Mouse (Mus musculus) left cerebral cortex, adult 2 months (tissue): Measurements from ENCODE around the gene Tuba1b. TPM values are rescaled to one million over a fixed set of nuclear protein-coding genes. Genes with fewer than 3 reads are reported as not detected.

Source experiments
- DNase-seq, 2 experiments: peaks; one replicate each; pipeline ENCODE4 v3.0.0; 2021 to 2022; ENCODE audit warnings: low spot score in 2 of 2, mixed read lengths in 1 of 2; ENCODE audit errors: extremely low spot score in 1 of 2
- H3K27ac ChIP-seq: fragments of 200-600 bp; 2 replicates; pipeline ENCODE4 v1.8.1; 2022
- H3K4me3 ChIP-seq: fragments of 200-600 bp; 2 replicates; pipeline ENCODE4 v1.8.1; 2022
- CTCF ChIP-seq: fragments of 200-600 bp; IDR thresholded peaks from 2 replicates; pipeline ENCODE4 v1.8.1; 2022; ENCODE audit warnings: antibody characterized with exemption, mild to moderate bottlenecking, moderate library complexity
- intact Hi-C: fragments of 180-260 bp; cut with DNase I; formaldehyde crosslinking; loops from one replicate; pipeline ENCODE4 v1.15.1; 2025
- total RNA-seq, 2 experiments: library from RNA; stranded (reverse); gene quantifications; 2 replicates each; pipeline ENCODE4 v1.2.3; 2021

Gene Tuba1b
- total RNA-seq, 2 experiments from 2014 or later: 509 to 550 TPM

DNA sequence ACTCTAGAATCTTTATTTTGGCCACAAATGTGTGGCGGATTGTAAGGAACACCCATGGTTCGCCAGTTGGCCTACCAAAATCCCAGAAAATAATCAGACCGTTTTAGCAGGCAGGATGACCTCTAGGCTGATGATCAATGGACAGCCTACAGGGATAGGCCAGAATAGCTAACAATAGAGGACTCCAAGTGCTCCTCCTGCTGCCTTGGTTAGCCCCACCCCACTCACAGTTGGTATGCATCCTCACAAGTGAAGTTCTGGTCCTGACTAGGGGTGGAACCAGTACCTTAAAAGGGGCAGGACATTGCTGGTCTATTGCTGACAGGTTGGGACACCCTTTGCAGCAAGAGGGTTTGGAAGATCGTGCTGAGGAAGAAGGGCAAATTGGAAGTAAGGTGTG lies 41.3 kb downstream of the Tuba1b start:
- no peak overlapping the region for H3K4me3 ChIP-seq
- intact Hi-C loops: loop anchor here (10.0 kb wide), 1 partner anchor 312 kb away; no protein-coding TSS in a partner anchor
- no peak for DNase-seq
- no peak for TF ChIP-seq CTCF
- H3K27ac ChIP-seq: no peak overlapping the region

DNA sequence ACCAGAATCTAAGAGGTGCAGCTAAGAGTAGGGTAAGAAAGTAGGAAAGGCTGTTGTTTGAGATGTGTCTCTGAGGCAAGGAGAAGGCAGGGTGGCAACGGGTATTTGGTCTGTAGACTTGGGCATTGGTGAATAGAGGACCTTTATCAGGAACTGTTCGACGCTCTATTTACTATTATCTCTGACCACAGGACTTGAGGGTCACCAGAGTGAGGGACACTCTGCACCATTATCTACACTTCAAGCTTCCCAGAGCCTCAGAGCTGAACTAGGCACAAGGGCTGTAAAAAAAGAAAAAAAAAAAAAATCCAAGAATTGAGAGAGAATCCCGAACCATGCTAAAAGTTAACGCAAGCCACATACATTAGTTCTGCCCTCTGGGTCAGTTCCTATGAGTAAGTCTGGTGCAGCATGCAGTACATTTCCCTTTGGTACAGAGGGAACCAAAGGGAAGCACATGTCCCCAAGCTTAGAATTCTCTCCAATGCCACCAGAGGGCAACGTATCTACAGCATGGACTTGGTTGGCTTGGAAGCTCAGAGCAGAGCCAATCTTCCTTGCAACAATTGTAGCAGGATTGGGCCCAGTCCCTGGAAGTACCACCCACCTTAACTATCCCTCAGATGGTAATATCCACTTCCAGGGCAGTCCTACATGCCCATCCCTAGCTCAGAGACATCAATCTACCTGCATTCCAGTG lies 42.3 kb downstream of the Tuba1b start:
- intact Hi-C loops: loop anchor here (1.0 to 10.0 kb wide), 3 partner anchors 36 to 313 kb away; no protein-coding TSS in a partner anchor
- no peak overlapping the region for H3K4me3 ChIP-seq
- peak; percentile 38 to 61 for DNase-seq
- TF ChIP-seq CTCF: peak; percentile 89
- H3K27ac ChIP-seq: no peak overlapping the region

DNA sequence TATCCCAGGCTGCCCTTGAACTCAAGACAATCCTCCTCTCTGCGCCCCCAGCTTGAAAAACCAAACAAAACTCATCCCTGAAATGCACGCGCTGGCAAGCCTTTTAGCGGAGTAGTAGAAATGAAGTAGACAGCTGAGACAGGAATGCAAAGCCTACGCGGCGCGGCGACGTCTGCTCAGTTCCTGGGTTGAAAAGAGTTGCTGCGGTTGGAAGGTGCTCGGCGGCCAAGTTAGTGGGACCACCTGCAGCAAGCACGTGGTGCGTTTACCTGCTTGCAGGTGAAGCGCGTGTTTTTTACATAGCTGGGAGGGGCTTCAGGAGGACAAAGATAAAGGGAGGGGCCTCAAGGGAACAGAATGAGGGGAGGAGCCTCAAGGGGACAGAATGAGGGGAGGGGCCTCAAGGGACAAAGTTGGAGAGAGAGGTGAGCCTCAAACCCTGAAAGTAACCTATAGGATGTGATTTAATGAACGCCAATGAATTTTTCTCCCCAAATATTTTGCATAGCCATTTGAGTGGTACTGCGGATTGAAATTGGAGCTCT lies 43.1 kb downstream of the Tuba1b start:
- no peak overlapping the region for H3K27ac ChIP-seq
- no peak for DNase-seq
- no peak overlapping the region for H3K4me3 ChIP-seq
- TF ChIP-seq CTCF: no peak
- intact Hi-C loops: loop anchor here (10.0 kb wide), 1 partner anchor 314 kb away; no protein-coding TSS in a partner anchor

- Histone ChIP-seq H3K27ac (no peak overlapping the region), H3K4me3 (no peak overlapping the region)
- TF ChIP-seq CTCF: no peak
- intact Hi-C loops: no loop called here
- no peak for DNase-seq
Observed at GRCm38 (mm10) chr15:98887526-98887925, 46.8 kb downstream of the Tuba1b start.

DNA sequence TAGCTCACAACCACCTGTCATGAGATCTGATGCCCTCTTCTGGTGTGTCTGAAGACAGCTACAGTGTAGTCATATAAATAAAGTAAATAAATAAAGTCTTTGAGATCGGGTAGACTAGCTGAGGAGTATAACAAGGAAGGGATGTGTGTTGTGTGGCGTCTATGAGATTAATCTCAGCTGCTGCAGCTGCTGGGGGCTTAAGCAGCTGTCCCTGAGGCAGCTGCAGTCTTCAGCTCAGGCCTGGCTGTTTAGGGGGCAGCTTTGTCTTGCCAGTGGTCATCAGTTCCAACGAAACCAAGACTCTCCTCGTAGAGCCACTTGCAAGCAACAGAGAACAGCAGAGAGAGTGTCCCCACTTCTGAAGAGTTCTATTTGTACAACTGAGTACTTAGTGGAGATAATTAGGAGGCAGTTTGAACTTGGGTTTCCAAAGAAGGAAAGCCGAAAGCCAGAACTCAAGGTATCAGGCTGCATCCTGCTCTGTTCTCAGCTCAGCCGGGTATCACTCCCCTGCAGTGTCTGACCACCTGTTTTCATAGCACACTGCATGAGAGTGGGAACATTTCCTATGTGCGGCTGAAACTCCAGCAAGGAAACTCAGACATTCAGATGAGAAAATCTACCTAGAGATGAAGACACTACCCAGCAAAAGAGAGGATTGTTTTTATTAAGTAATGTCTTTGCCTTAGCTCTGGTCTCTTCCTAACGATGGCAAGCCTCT lies 47.5 kb downstream of the Tuba1b start:
- DNase-seq: no peak
- no peak; the same call in 1 of the 2 replicates for TF ChIP-seq CTCF

GRCm38 (mm10) chr15:98884106-98884505 lies 50.3 kb downstream of the Tuba1b start:
- intact Hi-C loops: loop anchor here (5.0 kb wide), 1 partner anchor 33 kb away; the partner anchor contains the start of gene Lmbr1l
- Histone ChIP-seq H3K27ac (no peak overlapping the region), H3K4me3 (no peak overlapping the region)
- DNase-seq: no peak
- TF ChIP-seq CTCF: no peak

More for the DNA sequence above, 47.5 kb downstream of the Tuba1b start:
- Histone ChIP-seq H3K27ac (no peak overlapping the region), H3K4me3 (no peak overlapping the region)
- intact Hi-C loops: no loop called here

DNA sequence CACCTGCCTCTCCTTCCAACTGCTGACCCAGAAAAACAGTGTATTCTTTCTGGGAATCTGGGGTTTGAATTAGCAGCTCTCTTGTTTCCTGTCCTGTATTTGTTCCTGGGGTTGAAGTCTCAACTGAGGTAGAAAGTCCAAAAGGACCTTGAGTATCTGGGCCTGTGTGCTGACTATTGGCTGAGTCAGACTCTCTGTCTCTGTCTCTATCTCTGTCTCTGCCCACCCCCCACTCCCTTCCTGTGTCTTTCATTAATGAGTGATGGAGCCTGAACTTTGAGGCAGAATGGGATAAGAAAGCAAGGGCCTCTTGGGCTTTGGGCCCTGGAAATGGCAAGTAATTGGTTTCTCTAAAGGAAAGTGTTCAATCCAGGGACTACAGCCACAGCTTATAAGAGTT lies 50.7 kb downstream of the Tuba1b start:
- H3K27ac ChIP-seq: no peak overlapping the region
- DNase-seq: no peak
- TF ChIP-seq CTCF: no peak
- intact Hi-C loops: loop anchor here (5.0 kb wide), 1 partner anchor 34 kb away; the partner anchor contains the start of gene Lmbr1l
- no peak overlapping the region for H3K4me3 ChIP-seq

DNA sequence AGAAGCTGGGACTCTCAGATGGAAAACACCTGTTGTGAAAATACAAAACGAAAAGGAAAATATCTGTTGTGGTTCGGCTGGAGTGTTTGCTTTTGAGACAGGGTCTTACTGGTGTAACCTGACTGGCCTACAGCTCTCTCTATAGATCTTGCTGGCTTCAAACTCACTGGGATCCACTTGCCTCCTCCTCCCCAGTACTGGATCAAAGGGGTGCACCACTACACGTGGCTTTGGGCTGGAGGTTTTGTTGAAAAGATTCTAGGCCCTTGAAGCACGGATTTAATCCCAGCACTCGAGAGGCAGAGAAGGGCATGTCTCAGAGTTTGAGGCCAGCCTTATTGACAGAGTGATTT lies 52.7 kb downstream of the Tuba1b start:
- TF ChIP-seq CTCF: no peak
- H3K4me3 ChIP-seq: peak overlapping the region; percentile 75
- DNase-seq: no peak
- intact Hi-C loops: loop anchor here (5.0 kb wide), 1 partner anchor 36 kb away; the partner anchor contains the start of gene Lmbr1l
- H3K27ac ChIP-seq: no peak overlapping the region

Other genes with a start within 250 kb of the Tuba1b start
- 10 to 100 TPM; 11.2 TPM for gene Ccdc65, start 226.4 kb downstream of the Tuba1b start, total RNA-seq
- gene Fkbp11, start 206.4 kb downstream of the Tuba1b start, total RNA-seq: 1 to 10 TPM; 1.9 TPM
- 100 to 1,000 TPM; 749 to 756 TPM for gene Arf3, start 171.4 kb downstream of the Tuba1b start, total RNA-seq
- under 1 TPM; 0.51 to 0.66 TPM for gene Wnt10b, start 156.4 kb downstream of the Tuba1b start, total RNA-seq
- under 1 TPM in 1 of 2 experiments, not detected in 1; 0.14 TPM for gene Wnt1, start 144.7 kb downstream of the Tuba1b start, total RNA-seq
- 100 to 1,000 TPM; 739 to 834 TPM for gene Ddn, start 125.1 kb downstream of the Tuba1b start, total RNA-seq
- 10 to 100 TPM; 46.1 to 52.3 TPM for gene Prkag1, start 103.0 kb downstream of the Tuba1b start, total RNA-seq
- 100 to 1,000 TPM; 100 to 101 TPM for gene Kmt2d, start 63.4 kb downstream of the Tuba1b start, total RNA-seq
- 10 to 100 TPM; 11.8 to 12.1 TPM for gene Rhebl1, start 40.0 kb downstream of the Tuba1b start, total RNA-seq
- under 1 TPM in 1 of 2 experiments, not detected in 1; 0.28 TPM for gene Dhh, start 36.0 kb downstream of the Tuba1b start, total RNA-seq
- gene Lmbr1l, start 16.3 kb downstream of the Tuba1b start, total RNA-seq: 10 to 100 TPM; 17.8 to 19.1 TPM
- gene Gm49450, start 19.0 kb upstream of the Tuba1b start, total RNA-seq: not detected
- 100 to 1,000 TPM; 817 to 827 TPM for gene Tuba1a, start 19.1 kb upstream of the Tuba1b start, total RNA-seq
- gene Tuba1c, start 95.3 kb upstream of the Tuba1b start, total RNA-seq: 10 to 100 TPM; 56.1 to 61.4 TPM
- gene Prph, start 120.6 kb upstream of the Tuba1b start, total RNA-seq: under 1 TPM; 0.91 to 0.97 TPM
- gene Troap, start 140.0 kb upstream of the Tuba1b start, total RNA-seq: under 1 TPM in 1 of 2 experiments, not detected in 1; 0.72 TPM
- not detected for gene C1ql4, start 153.3 kb upstream of the Tuba1b start, total RNA-seq
- under 1 TPM in 1 of 2 experiments, not detected in 1; 0.21 TPM for gene Dnajc22, start 158.6 kb upstream of the Tuba1b start, total RNA-seq
- 10 to 100 TPM; 34.8 to 35.6 TPM for gene Spats2, start 191.4 kb upstream of the Tuba1b start, total RNA-seq